Mouse (Mus musculus) common myeloid progenitor, adult 5-6 weeks (primary cell): ENCODE results near the gene Ppp2r5d. TPM values are rescaled to one million over a fixed set of nuclear protein-coding genes. Genes with fewer than 3 reads are reported as not detected.

Experiments
- ATAC-seq: replicated peaks from 2 replicates; pipeline ENCODE4 v1.8.0; 2016; ENCODE audit warnings: low read depth, mild to moderate bottlenecking, moderate TSS enrichment, inconsistent platforms; ENCODE audit not compliant: poor library complexity, severe bottlenecking
- total RNA-seq: library from RNA; stranded (forward); fragments of 200-1000, 187-1606 nt; gene quantifications from 2 replicates; pipeline ENCODE4 v1.2.3, GENCODE M21; 2017

Gene Ppp2r5d
- total RNA-seq, 1 experiment from 2014 or later: 45.4 TPM

- ATAC-seq: no peak
These were observed 55.1 kb downstream of the Ppp2r5d start for GRCm38 (mm10) chr17:46649811-46650210.

DNA sequence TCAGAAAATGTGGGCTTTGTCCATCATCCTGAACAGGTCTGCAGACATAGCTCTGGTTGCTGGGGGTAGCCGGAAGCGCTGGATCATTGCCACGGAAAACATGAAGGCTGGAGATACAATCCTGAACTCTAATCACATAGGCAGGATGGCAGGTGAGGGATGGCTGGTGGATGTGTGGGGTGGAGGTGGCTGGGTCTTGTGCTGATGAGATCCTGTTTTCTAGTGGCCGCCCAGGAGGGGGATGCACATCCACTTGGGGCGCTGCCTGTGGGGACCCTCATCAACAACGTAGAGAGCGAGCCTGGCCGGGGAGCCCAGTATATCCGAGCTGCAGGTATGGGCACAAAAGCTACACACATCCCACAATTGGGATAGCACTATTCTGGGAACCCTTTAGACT, 56.5 kb downstream of the Ppp2r5d start:
- no peak for ATAC-seq

- no peak for ATAC-seq
These were observed 57.6 kb downstream of the Ppp2r5d start for GRCm38 (mm10) chr17:46647279-46647678.

DNA sequence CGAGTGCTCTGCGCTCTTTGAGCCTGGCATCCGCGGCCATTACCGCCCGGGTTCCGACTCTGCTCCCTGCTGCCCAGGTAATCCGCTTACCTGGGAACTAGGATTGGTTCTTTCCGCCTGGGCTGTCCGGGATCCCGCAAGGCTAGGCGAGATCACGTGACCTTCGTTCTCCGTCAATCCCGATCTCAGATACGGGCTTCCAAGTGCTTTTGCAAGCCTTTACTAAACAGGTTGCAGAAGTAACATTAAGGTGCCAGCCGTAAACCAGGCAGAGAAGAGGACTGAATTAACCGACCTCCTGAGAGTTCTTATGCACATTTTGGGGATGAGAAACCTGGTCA, 58.6 kb downstream of the Ppp2r5d start:
- ATAC-seq: no peak

- ATAC-seq: peak; percentile 82
These were observed 59.2 kb downstream of the Ppp2r5d start, which contains the start of the genes Klc4 and Mrpl2 for GRCm38 (mm10) chr17:46645561-46646321. Klc4 (minus strand) TSS chr17:46646022. Mrpl2 (plus strand) TSS chr17:46646229.

GRCm38 (mm10) chr17:46644916-46645475, 59.9 kb downstream of the Ppp2r5d start:
- ATAC-seq: no peak

DNA sequence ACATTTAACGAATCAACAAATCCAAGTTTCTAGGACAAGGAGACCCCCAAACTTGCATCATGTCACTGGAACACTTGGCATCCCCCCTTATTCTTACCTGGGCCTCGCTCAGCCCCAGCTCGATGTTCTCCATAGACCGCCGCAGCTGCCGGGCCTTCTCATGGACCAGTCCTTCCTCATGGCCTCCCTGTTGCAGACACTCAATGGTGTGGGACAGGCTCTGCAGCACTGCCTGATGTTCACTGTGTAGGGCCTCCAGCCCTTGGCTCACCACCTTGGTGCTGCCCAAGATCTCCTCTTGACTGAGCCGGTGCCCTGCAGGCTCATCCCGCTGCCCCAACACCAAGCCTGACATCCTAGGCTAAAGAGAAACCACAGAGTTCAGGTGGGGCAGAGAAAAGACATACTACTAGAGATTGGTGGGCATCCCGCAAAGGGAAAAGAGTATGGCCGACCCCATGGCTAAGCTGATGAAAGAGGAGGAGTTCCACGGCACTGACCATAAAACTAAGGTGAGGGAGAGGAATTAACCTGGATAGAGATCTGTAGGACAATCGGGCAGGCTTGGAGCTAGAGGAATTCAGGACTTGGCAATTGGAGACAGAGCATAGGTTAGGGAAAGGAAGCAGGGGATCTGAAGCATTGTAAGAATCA, 60.6 kb downstream of the Ppp2r5d start:
- ATAC-seq: no peak

GRCm38 (mm10) chr17:46642060-46642459, 62.9 kb downstream of the Ppp2r5d start:
- no peak for ATAC-seq

DNA sequence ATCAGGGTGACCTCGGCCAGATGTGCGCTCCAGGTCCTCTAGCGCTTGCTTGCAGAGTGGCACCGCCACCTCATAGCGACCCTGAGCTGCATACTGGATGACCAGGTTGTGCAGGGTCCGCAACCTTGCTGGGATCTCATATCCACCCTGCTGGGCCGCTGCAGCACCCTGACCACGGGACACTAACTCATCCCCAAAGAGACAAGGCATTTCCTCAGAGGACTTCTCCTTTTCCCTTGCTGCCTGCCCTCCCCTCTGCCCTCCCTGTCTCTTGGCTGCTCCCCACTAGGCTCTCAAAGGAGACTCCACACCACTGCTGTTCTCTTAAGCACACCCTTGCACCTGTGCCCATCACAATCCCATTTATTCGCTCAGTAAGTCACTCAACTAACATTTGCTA, 65.0 kb downstream of the Ppp2r5d start:
- peak; percentile 72 for ATAC-seq

GRCm38 (mm10) chr17:46636831-46637523, 67.9 kb downstream of the Ppp2r5d start:
- peak; percentile 61 for ATAC-seq

Other genes with a start within 250 kb of the Ppp2r5d start
- gene Ttbk1, start 217.4 kb downstream of the Ppp2r5d start, total RNA-seq: not detected in 2 replicates
- 13.3 and 14.5 TPM in 2 replicates for gene Dnph1, start 208.4 kb downstream of the Ppp2r5d start, total RNA-seq
- gene Cul9, start 158.7 kb downstream of the Ppp2r5d start, total RNA-seq: 17.3 and 21.2 TPM in 2 replicates
- 32.5 and 35.4 TPM in 2 replicates for gene Srf, start 148.9 kb downstream of the Ppp2r5d start, total RNA-seq
- gene Ptk7, start 75.6 kb downstream of the Ppp2r5d start, total RNA-seq: 5.7 and 6.7 TPM in 2 replicates
- gene Klc4, start 59.1 kb downstream of the Ppp2r5d start, total RNA-seq: 6.1 and 6.9 TPM in 2 replicates
- 102 and 113 TPM in 2 replicates for gene Mrpl2, start 58.9 kb downstream of the Ppp2r5d start, total RNA-seq
- gene Cul7, start 54.8 kb downstream of the Ppp2r5d start, total RNA-seq: 13.8 and 22.7 TPM in 2 replicates
- 46.2 and 51.9 TPM in 2 replicates for gene Rrp36, start 30.8 kb downstream of the Ppp2r5d start, total RNA-seq
- 63.6 and 86.9 TPM in 2 replicates for gene Mea1, start 26.3 kb downstream of the Ppp2r5d start, total RNA-seq
- 29.1 and 37.0 TPM in 2 replicates for gene Klhdc3, start 24.2 kb downstream of the Ppp2r5d start, total RNA-seq
- 10.3 and 17.7 TPM in 2 replicates for gene Pex6, start 6.4 kb upstream of the Ppp2r5d start, total RNA-seq
- not detected in 2 replicates for gene Gnmt, start 24.1 kb upstream of the Ppp2r5d start, total RNA-seq
- gene Cnpy3, start 47.1 kb upstream of the Ppp2r5d start, total RNA-seq: 76.0 and 76.7 TPM in 2 replicates
- gene Ptcra, start 58.6 kb upstream of the Ppp2r5d start, total RNA-seq: not detected in 2 replicates
- 15.3 and 16.2 TPM in 2 replicates for gene 2310039H08Rik, start 67.5 kb upstream of the Ppp2r5d start, total RNA-seq
- gene Rpl7l1, start 77.6 kb upstream of the Ppp2r5d start, total RNA-seq: 129 and 146 TPM in 2 replicates
- gene Bicral, start 153.4 kb upstream of the Ppp2r5d start, total RNA-seq: 43.2 and 55.4 TPM in 2 replicates
- gene Tbcc, start 185.6 kb upstream of the Ppp2r5d start, total RNA-seq: 12.3 and 16.9 TPM in 2 replicates
- not detected in 2 replicates for gene Prph2, start 205.3 kb upstream of the Ppp2r5d start, total RNA-seq